Mouse (Mus musculus) A20 (cell line): Measurements from ENCODE around the gene Cth.
"Not testable (repeated sequence)": the region's sequence is repeated elsewhere in the genome, so short reads cannot be mapped to it uniquely, and the experiment has no call there.

Experiments
- DNase-seq: peaks from one replicate; pipeline ENCODE4 v3.0.0-alpha.2; 2011; ENCODE audit warnings: low read depth, low spot score

Gene Cth

DNA sequence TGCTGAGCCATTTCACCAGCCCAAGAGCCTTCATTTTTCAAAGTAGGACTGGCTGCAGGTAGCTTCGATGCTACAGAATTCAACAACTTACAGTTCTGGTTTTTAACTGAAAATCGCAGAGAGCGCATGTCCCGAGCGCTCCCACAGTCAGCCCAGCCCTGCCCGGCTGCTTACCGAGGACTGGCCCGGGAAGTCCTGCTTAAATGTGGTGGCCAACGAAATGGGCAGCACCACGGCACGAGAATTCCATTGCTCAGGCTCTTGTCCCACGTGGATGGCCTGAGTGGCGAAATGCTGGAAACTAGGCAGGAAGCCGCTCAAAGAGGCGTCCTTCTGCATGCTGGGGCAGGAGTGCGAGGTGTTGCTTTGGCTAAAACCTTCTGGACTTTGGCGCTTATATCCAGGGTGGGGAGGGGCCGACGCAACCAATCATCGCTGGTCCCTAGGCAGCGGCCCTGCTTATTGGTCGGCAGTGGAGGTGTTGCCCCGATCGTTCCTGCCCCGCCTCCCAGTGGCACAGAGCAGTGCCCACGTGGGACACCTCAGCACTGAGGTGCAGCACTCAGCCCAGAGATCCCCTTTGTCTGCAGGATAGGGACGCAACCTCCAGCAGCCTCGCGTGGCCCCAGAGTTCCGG, at the start of gene Cth:
Gene Cth (minus strand): TSS at position 386 of the 637 bp plus-strand sequence.
- peak; percentile 96 for DNase-seq

DNA sequence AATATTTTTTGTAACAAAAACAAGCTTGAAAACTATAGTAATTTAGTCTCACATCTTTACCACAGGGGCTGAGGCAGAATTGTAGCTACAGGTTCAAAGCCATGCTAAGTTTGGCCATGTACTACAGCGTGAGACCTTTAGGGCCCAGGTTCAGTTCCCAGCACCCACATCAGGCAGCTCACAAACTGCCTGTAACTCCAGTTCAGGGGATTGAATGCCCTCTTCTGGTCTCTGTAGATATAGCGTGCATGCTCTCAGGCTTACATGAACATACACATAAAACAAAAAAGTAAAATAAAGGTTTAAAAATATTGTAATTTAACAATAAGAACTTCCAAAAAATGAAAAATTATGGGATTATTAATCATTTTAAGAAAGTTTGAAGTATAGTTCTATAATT, 48.4 kb upstream of the Cth start:
- no peak for DNase-seq

DNA sequence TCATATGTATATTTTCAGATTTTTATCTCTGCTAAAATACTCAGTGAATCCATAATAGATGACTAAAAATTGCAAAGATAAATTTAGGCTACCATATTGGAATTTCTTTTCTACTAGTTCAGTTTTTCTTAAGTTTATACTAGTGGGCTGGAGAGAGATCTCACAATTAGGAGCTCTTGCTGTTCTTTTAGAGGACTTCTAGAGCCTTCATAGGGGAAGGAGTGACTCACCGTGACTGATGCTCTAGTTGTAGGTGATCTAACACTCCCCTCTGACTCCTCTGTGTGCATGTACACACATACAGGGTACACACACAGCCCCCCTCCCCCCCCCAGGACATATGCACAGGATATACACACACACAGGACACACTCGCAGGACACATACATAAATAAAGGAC, 46.3 kb upstream of the Cth start:
- DNase-seq, result no peak

DNA sequence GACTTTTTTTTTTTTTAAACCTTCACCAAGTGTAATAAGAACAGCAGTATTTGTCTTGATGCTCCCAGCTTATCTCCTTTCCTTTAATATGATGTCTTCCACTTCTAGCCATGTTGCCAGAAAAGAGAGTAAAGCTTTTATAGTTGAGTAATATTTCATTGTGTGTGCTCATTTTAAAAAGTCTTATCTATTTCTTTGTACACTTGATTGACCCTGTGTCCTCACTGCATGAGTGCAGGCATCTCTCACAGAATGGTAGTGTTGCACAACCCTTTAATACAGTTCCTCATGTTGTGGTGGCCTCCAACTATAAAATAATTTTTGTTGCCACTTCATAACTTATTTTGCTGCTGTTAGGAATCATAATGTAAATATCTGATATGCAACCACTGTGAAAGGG, 32.4 kb upstream of the Cth start:
- DNase-seq, result no peak

DNA sequence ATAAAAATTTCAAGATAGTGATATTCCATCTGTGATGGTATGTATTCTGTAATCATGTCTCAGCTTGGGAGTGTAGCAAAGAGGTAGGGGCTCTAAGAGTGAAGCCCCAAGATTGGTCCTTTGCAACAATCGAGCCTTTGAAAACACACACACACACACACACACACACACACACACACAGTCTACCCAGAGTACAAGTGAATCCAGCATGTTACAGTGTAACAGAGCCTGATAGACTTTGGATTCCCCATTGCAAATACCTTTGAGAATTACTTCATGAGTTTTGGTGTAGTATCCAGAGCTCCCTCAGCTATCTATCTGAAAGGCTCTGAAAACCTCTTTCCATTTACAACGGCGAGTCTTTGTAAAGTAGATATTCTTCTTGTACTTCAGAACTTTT, 31.3 kb upstream of the Cth start:
- DNase-seq, result no peak

DNA sequence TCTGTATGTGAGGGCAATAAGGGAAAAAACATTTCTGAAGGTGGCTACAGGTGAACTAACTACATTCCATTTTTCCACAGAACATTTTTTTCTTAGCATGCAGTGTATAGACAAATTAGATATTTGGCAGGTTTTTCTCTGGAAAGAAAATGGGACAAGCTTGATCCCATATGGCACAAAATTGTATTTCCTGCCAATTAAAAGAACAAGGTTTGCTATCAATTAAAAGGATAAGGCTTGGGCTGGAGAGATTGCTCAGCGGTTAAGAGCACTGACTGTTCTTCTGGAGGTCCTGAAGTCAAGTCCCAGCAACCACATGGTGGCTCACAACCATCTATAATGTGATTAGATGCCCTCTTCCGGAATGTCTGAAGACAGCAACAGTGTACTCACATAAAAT, 30.6 kb upstream of the Cth start:
- DNase-seq, result no peak

DNA sequence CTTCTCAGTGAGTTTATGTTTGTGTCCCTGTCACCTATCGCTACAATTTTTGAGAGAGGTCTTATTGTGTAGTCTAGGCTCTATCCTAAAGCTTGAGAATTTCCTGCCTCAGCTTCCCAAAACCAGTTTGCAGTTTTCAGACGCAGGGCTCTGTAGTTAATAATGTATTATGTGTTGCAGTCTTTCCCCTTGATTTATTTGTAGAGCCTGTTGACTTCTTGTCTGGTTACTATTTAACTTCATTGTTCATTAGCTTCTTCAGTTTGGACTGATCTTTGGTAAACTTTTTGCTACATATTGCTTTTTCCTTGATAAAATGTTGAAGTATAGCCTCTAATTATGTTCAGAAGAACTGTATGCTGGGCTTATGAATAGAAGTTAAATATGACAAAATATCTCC, 27.8 kb upstream of the Cth start:
- DNase-seq, result no peak

DNA sequence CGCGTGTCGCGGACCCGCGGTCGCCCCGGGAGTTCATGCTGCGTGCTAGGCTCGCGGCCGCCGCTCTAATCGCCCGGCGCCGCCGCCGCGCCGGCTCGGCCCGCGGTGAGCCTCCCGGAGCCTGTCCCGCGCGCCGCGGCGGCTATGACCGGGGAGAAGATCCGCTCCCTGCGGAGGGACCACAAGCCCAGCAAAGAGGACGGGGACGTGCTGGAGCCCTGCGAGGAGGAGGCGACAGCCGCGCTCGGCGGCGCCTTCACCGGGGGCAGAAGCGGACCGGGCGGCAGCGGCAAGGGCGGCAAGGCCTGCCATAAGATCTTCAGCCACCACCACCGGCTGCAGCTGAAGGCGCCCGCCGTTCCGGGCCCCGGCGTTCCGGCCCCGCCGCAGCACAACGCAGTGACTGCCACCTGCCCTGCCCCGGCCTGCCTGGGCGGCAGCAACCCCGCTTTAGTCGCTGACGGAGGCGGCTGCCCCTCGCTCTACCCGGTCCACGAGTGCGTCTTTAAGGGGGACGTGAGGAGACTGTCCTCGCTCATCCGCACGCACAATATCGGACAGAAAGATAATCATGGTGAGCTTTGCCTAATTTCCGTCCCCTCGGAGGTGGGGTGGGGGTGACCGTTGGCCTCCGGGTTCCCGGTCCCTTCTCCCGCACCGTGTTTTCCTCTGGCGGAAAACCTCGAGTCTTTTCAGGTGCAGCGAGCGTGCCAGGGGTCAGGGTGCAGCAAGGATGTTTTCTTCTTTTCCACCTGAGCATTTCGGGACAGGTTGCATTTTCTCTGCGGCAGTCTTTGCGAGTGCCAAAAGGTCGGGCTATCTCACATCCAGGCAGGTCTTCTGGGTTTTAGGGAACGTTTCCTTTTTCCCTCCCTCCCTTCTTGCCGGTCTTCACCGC, 22.8 kb upstream of the Cth start:
- DNase-seq, result no peak

DNA sequence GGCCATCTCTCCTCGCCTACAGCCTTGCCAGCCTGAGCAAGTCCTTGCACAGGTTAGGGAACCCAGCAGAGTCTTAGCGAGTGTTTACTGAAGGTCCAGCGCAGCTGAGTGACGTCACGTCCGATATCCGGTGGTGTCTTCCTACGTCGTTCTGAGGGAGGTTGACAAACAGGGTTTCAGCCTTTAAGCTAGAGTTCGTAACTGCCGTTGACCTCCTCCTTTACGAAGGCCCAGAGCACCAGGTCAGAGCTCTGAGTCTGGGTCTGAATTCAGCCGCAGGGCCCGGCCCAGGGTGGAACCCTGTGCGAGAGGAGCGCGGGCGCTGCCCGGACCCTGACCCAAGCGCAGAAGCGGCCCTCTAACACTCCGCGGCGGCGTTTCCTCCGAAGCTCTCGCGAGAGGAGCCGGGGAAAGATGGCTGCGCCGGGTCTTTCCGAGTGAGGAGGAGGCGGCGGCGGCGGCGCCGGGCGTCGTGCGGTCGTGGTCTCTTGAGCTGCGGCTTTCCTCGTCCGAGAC, 22.0 kb upstream of the Cth start, which contains the start of gene Ankrd13c:
Gene Ankrd13c (plus strand): TSS at position 397 of the 516 bp plus-strand sequence.
- peak; percentile 98 for DNase-seq

DNA sequence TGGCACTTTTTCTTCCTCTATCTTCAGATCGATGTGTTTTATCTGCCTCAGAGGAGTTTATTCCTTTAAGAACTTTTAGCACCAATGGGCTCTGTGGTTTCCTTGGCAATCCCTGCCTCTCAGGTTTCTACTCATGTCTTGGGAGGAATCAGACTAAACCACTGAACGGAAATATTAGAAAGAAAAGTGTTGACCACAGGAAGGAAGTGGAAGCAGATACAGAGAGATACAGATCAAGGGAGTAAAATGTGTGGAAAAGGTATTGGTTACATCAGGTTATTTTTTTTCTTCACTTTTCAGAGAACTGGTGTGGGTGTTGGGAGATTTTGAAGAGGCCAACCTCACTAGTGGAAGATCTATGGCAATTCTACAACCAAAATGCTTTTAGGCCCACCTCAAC, 13.7 kb upstream of the Cth start:
- DNase-seq, result no peak

DNA sequence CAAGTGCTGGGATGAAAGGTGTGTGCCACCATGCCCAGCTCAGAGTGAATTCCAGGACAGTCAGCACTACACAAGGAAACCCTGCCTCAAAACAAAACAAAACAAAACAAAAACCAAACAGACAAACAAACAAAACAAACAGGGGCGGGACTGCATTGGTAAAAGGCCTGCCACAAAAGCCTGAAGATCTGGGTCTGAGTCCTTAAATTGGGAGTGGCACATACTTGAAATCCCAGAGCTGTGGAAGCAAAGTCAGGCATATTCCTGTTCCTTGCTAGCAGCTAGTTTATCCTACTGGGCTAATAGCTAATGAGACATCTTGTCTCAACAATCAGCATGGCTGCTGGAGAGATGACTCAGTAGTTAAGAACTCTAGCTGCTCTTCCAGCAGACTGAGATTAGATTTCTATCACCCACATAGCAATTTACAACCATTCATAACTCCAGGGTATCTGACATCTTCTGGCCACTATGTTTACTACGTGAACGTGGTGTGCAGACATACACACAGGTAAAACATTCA, 9.5 kb upstream of the Cth start:
- no peak for DNase-seq

DNA sequence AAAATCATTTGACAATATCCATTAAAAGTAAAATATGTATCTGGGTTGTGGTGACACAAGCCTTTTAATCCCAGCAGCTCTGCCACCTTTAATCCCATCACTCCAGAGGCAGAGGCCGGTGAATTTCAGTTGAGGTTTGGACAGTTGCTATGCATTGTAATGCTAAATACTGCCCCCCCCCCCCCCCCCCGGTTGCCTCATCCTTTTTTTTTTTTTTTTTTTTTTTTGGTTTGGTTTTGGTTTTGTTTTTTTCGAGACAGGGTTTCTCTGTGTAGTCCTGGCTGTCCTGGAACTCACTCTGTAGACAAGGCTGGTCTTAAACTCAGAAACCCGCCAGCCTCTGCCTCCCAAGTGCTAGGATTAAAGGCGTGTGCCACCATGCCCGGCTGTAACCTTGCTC, 8.3 kb upstream of the Cth start:
- not testable (repeated sequence) for DNase-seq

DNA sequence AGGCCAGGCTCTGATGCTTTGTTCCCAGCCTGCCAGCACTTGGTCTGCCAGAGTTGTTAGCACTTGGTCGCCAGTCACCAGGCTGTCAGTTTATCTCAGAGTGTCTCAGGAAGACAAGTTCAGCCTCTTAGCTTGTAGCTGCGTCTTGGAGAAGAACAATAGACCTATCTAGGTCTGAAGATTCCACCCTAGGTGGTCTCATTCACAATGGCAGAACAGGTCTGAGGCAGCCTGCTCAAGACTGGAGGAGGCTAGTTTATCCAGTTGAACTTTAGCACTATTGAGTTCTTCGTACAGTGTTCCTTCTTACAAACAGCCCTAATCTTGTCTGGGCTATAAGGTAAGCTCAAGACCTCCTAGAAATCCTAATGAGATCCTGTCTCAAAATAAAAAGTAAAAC, 7.2 kb upstream of the Cth start:
- no peak for DNase-seq

DNA sequence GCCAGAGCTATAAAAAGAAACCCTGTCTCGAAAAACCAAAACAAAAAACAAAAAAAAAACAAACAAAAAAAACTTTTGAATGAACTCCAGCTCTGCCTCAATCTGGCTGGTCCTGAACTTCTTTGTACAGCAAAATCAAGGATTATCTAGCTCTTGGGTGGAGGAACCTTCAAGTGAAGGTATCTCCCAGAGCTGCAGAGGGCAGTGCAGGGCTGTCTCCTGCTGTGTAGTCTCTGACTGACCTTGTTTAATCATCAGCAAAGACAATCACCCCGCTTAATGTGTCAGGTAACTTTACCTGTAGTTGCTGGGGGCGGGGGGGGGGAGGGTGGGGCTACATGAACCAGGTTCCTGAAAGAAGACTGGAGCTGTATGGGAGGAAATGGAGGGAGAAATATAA, 6.7 kb upstream of the Cth start:
- peak; percentile 34 for DNase-seq

DNA sequence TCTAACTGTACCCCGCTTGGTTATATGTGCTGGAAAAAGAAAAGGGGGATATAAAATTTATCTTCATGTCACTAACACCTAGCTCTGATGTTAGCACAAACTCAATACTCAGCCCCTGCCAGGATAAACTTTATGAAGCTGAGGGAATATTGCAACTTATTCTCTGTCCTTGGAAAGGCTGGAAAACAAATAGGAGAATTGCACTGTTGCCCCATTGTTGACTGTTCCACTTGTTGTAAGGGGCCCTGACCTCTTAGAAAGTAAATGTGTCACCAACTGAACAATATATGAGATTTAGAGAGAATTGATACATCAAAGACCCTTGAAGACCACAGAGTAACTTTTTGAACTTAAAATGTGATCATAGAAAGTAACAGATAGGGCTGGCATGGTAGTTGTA, 4.5 kb upstream of the Cth start:
- DNase-seq, result no peak

DNA sequence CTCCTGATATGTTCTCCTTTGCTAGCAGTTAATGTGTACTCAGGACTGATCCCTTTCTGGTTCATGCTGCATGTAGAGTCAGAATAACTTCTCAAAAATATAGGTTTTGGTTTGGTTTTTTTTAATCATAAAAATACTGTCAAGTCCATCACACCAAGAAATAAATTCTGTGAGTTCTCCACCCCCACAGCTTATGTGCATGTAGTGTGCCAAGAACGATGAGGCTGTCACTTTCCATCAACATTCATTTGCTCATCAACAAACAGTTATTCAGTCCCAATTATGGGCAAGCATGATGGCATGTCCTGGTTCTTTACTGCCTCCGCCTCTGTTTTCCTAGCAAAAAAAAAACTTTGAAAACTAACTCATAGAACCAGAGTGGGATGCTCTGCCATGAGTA, 3.9 kb upstream of the Cth start:
- no peak for DNase-seq

DNA sequence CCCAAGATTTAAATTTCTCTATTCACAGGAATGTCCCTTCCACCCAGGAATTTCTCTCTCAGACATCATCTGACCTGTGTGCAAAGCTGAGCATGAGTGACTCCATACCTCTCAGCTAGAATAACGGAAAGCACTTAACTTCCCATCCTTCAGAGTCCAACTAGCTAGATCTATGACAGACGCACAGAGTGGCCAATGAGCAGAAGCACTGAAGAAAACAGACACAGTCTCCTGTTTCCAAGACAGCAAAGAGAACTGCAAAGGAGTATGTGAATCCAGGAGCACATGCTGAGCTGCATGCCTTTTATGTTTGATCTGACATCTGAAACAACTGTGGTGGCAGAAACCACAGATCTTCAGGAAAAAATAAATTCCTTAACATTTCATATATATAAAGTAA, 1.9 kb upstream of the Cth start:
- DNase-seq, result no peak

DNA sequence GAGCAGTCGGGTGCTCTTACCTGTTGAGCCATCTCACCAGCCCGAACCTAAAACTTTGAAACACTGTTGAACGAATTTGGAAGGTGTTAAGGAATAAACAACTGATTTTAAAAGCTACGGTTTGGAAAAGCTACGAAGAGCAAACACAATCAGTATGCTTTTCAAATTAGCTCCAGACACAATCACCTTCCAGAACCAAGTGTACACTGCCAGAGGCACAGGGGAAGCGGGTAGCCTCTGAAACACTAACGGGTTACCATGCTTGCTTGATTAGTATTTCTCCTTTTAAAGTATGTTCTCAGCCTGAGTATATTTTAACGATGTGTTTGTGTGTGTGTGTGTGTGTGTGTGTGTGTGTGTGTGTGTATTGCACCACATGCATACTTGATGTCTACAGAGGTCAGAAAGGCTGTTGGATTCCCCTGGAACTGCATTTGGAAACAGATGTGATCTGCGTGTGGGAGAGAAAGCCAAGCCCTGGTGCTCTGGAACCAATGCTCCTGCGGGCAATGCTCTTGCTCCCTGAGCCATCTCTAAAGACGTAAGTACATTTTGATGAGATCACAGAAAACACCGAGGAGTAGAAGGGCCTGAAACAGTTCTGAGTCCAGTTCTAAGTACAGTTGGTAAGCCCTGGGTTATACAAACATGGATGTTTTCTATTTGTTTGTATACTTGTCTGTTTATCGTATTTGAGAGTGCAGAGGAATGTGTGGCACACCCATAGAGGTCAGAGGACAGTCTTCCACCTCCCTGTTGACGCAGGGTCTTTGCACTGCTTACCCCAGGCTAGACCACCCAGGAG, 1.0 kb upstream of the Cth start:
- DNase-seq, result no peak

DNA sequence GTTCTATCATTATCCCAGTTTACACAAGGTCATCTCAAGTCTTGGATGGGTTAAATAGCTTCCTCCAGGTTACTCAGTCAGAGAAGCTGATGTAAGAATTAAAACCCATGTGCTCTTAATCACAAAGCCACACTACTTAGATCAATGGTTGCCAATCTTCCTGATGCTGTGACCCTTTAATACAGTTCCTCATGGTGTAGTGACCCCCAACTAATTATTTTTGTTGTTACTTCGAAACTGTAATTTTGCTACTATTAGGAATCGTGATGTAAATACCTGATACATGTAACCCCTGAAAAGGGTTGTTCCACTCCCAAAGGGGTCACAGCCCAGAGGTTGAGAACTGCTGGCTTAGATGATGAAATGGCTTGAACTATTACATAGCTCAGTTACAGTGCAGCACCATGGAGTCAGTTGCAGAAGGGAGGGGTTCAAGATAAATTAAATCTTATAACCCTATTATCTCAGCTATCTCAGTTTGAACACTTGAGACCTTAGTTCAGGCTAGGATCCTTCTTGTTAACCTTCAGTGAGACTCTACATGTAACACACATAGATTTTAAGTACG, 1.5 kb downstream of the Cth start:
- peak; percentile 24 for DNase-seq

DNA sequence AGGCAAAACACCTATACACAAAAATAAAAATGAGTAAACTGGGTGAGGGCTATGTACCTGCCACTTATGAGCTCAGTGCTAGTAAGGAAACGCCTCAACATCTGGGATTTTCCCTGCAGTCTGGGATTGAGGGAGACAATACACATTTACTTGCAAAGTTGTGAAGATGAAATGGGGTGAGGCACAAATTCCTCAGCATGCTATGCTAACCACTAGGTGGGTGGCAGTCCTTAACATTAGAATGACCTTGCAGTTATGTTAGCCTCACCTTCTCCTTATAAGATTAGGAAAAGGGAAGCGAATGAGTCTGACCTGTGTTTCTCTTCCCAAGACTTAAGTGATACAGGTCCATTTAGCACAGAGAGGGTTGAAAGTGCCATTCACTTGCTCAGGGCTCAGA, 3.5 kb downstream of the Cth start:
- DNase-seq, result no peak

DNA sequence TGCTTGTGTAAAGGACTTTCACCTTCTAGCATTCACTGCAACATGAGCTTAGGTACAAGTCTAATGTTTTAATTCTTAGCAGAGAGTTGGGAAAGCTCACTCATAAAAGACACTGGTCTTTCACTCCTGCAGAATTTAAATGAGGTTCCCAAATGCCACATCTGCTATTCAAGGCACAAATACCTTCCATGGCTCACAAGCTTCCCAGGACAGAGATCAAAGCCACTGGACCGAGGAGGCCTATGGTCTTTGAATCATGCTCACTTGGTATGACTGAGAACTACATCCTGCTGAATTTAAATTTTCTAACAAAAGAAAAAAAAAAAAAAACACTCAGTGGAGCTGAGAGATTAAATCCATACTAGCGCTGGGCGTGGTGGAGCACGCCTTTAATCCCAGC, 8.5 kb downstream of the Cth start:
- no peak for DNase-seq

DNA sequence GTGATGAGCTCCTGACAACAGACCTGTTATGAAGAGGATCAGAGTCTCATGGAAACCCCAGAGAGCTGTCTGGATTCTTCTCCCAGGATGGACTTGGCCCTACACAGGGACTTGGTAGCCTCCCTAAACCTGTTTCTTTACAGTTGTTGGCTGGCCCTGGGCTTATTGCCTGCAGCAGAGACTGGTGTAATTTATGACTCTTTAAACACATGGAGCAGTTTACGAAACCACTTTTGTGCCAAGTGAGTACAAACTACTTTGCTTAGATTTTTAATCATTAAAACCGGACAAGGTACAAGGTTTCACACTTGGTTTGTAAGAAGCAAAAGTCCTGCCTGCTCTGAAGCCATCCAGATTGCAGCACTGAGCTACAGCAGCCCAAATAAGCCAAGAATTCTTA, 12.7 kb downstream of the Cth start:
- no peak for DNase-seq
